Mouse (Mus musculus): ENCODE measurements around the gene Foxj1. TPM values are rescaled to one million over a fixed set of nuclear protein-coding genes. Genes with fewer than 3 reads are reported as not detected.

Foxj1 gene
- total and polyA plus RNA-seq, 3 experiments: 0.26 to 3.0 (median 2.6) TPM

- dilution Hi-C loops (cut with MboI; ENCODE audit: extremely low pct_ligation_motif_present, extremely low pct_unique_long_range_greater_than_20kb, low sequenced_read_pairs): no loop called here
- no peak for DNase-seq (ENCODE audit: extremely low read depth)
- H3K4me1 ChIP-seq (ENCODE audit: control insufficient read depth in 1 of 2, insufficient read depth in 2 of 2): peaks cover 8 to 84% of the 10 kb centered on the region in 2 experiments
- H3K9me3 ChIP-seq (replicated peaks; ENCODE audit: low read length): no peaks in the 10 kb centered on the region
- H3K27me3 ChIP-seq (replicated peaks): no peaks in the 10 kb centered on the region
- H3K4me2 ChIP-seq (ENCODE audit: insufficient read depth, low read depth, poor library complexity, severe bottlenecking): no peak overlapping the region
- TF ChIP-seq MEF2A (IDR thresholded peaks at IDR 0.05; ENCODE audit: borderline replicate concordance, low read depth, low read length): no peak
- no peak for TF ChIP-seq MXI1 (IDR thresholded peaks at IDR 0.05; ENCODE audit: low read depth, low read length)
- no peak for TF ChIP-seq TCF12 (IDR thresholded peaks at IDR 0.05; ENCODE audit: low read depth, low read length)
- TF ChIP-seq ETS1 (conservative IDR thresholded peaks at IDR 0.05; ENCODE audit: low read depth, low read length): no peak
- no peak for TF ChIP-seq UBTF (IDR thresholded peaks at IDR 0.05; ENCODE audit: low read depth, low read length)
- TF ChIP-seq JUND (conservative IDR thresholded peaks at IDR 0.05; ENCODE audit: low read depth, low read length): no peak
- TF ChIP-seq MAX (IDR thresholded peaks at IDR 0.05; ENCODE audit: low read length): no peak
- TF ChIP-seq MAFK (IDR thresholded peaks at IDR 0.05; ENCODE audit: insufficient replicate concordance, low read length): no peak
- no peak for TF ChIP-seq E2F4 (IDR thresholded peaks at IDR 0.05; ENCODE audit: insufficient replicate concordance, low read depth, low read length)
- no peak for TF ChIP-seq USF2 (conservative IDR thresholded peaks at IDR 0.05; ENCODE audit: low read depth, low read length)
- no peak for TF ChIP-seq BHLHE40 (IDR thresholded peaks at IDR 0.05; ENCODE audit: low read depth, low read length)
- no peak for TF ChIP-seq MAZ (IDR thresholded peaks at IDR 0.05; ENCODE audit: low read depth, low read length)
- no peak for TF ChIP-seq POLR2AphosphoS2 (IDR thresholded peaks at IDR 0.05; ENCODE audit: low read depth, low read length)
- TF ChIP-seq CHD2 (IDR thresholded peaks at IDR 0.05; ENCODE audit: low read length): no peak
- TF ChIP-seq CTCF (conservative IDR thresholded peaks at IDR 0.05 in 1 of 2, IDR thresholded peaks at IDR 0.05 in 1 of 2; ENCODE audit: low read depth in 2 of 2, low read length in 2 of 2): no peak
- TF ChIP-seq ZMIZ1 (IDR thresholded peaks at IDR 0.05; ENCODE audit: low read depth, low read length): no peak
- TF ChIP-seq POLR2A (IDR thresholded peaks at IDR 0.05; ENCODE audit: low read depth, low read length): no peak
- no peak for TF ChIP-seq NELFE (IDR thresholded peaks at IDR 0.05; ENCODE audit: low read depth, low read length)
- H3K4me3 ChIP-seq (replicated peaks in 1 of 3; ENCODE audit: low read depth in 2 of 3, low read length in 2 of 3, poor library complexity in 1 of 3): peak overlapping the region in 1 of 3 experiments; percentile 5
- in situ Hi-C loops (cut with MboI; ENCODE audit: low pct_ligation_motif_present, low pct_unique_long_range_greater_than_20kb, low sequenced_read_pairs): no loop called here
- H3K27ac ChIP-seq (ENCODE audit: insufficient read depth, low read depth): no peak overlapping the region
- peaks cover 60 to 84% of the 10 kb centered on the region in 2 experiments for H3K36me3 ChIP-seq (replicated peaks in 1 of 2; ENCODE audit: control insufficient read depth in 1 of 2, insufficient read depth in 1 of 2, low read length in 1 of 2)
- no peaks in the 10 kb centered on the region for H3K79me2 ChIP-seq (replicated peaks; ENCODE audit: control insufficient read depth, extremely low read depth, insufficient read depth, poor library complexity, severe bottlenecking)
- H3K9ac ChIP-seq (ENCODE audit: insufficient read depth, low read depth): no peak overlapping the region
These were observed 44.6 kb downstream of the Foxj1 start for GRCm38 (mm10) chr11:116290556-116290955.

- TF ChIP-seq ZKSCAN1 (IDR thresholded peaks at IDR 0.05; ENCODE audit: borderline replicate concordance, low read depth, low read length): no peak
- no peak for TF ChIP-seq MXI1 (IDR thresholded peaks at IDR 0.05; ENCODE audit: low read depth, low read length)
- no peak for TF ChIP-seq CHD1 (IDR thresholded peaks at IDR 0.05; ENCODE audit: low read depth, low read length)
- no peak for TF ChIP-seq RAD21 (IDR thresholded peaks at IDR 0.05; ENCODE audit: low read depth, low read length)
- TF ChIP-seq UBTF (IDR thresholded peaks at IDR 0.05; ENCODE audit: low read depth, low read length): no peak
- TF ChIP-seq BHLHE40 (IDR thresholded peaks at IDR 0.05; ENCODE audit: low read depth, low read length): no peak
- no peak for DNase-seq (ENCODE audit: extremely low read depth)
- Histone ChIP-seq H3K4me2 (ENCODE audit: insufficient read depth, low read depth, poor library complexity, severe bottlenecking) (no peak overlapping the region), H3K9ac (ENCODE audit: insufficient read depth, low read depth) (no peak overlapping the region), H3K4me1 (ENCODE audit: control insufficient read depth in 1 of 2, insufficient read depth in 2 of 2) (peaks cover 15 to 92% of the 10 kb centered on the region in 2 experiments), H3K79me2 (replicated peaks; ENCODE audit: control insufficient read depth, extremely low read depth, insufficient read depth, poor library complexity, severe bottlenecking) (no peaks in the 10 kb centered on the region), H3K27ac (ENCODE audit: insufficient read depth, low read depth) (no peak overlapping the region), H3K9me3 (replicated peaks; ENCODE audit: low read length) (peaks cover 8% of the 10 kb centered on the region), H3K4me3 (replicated peaks in 1 of 3; ENCODE audit: low read depth in 2 of 3, low read length in 2 of 3, poor library complexity in 1 of 3) (no peak overlapping the region), H3K27me3 (replicated peaks) (no peaks in the 10 kb centered on the region), H3K36me3 (replicated peaks in 1 of 2; ENCODE audit: control insufficient read depth in 1 of 2, insufficient read depth in 1 of 2, low read length in 1 of 2) (peaks cover 39 to 66% of the 10 kb centered on the region in 2 experiments)
- in situ Hi-C loops (cut with MboI; ENCODE audit: low pct_ligation_motif_present, low pct_unique_long_range_greater_than_20kb, low sequenced_read_pairs) (no loop called here), dilution Hi-C loops (cut with MboI; ENCODE audit: extremely low pct_ligation_motif_present, extremely low pct_unique_long_range_greater_than_20kb, low sequenced_read_pairs) (no loop called here)
These were observed 47.8 kb downstream of the Foxj1 start for GRCm38 (mm10) chr11:116287351-116287750.

Measured in CH12.LX (cell line).